Mouse (Mus musculus): ENCODE measurements around the gene Pdx1.

Pdx1 gene

DNA sequence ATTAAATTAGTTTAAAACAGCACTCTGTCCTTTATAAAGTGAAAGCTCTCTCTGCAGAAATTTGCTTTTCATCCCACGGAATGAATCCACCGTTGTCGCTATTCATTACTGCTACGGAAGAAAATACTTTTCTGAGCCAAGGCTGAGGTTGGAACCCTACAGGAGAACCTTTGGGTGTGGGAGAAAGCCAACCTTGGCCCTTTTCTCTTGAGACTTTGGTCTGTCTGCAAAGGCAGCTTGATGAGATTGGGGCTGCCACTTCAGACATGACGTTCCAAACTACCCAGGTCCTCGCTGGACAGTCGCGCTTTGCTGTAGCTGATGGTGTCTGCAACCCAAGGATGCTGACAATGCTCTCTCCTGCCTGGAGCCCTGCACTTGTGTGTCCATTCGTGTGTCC is 38.7 kb downstream of the Pdx1 start:
- DNase-seq (ENCODE audit: low read depth, low spot score) = no peak

DNA sequence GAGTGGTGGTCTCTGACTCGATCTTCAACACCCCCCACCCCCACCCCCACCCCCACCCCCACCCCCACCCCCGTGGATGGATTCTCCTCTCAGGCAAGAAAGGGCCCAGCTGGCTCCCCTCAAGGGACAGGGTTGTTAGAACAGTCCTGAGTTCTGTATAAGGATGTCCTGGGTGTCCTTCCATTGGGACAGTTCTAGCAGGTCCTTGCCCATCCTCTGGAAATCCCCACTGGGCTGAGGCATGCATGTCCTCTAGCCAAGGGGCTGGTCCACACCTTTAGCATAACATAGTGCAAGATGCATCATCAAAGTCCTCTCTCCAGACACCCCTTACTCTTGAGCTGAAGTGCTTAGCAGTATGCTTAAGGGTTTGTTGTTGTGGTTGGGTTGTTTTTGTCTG is 40.0 kb downstream of the Pdx1 start:
- DNase-seq (ENCODE audit: low read depth, low spot score) = no peak

DNA sequence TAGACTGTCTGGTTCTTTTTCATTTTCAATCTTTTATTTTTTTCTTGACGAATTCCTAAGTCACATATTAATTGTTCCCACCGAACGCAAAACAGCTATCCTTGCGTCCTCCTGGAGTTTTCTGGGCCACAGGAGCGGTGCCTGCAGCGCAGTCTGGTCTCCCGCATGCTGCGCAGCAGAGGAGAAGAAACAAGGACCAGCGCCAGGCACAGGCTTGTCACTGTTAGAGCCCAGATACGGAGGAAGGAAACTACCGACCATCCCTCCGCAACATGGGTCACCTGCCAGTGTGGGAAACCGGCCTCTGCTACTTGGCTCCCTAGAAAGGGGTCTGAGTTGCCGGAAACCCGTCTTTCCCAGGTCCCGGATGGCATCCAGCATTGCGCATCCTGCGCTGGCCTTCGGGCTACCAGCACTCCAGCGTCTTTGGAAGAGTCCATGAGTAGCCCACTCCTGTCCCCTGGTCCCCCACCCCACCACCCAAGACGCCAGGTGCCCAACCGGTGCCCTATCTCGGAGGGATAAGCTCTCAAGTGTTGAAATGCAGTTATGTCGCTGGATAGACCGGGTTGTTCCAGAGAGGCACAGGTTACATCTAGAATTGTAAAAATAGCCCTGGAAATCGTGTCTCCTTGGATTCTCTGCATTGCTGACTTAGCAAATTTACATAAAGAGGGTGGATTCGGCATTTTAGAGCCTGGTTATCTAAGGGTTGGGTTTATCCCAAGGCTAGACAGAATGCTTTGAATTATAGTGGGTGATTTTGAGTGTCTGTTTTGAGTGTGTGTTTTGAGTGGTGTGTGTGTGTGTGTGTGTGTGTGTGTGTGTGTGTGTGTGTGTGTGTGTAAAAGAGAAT is 43.3 kb downstream of the Pdx1 start:
- no peak for DNase-seq (ENCODE audit: low read depth, low spot score)

DNA sequence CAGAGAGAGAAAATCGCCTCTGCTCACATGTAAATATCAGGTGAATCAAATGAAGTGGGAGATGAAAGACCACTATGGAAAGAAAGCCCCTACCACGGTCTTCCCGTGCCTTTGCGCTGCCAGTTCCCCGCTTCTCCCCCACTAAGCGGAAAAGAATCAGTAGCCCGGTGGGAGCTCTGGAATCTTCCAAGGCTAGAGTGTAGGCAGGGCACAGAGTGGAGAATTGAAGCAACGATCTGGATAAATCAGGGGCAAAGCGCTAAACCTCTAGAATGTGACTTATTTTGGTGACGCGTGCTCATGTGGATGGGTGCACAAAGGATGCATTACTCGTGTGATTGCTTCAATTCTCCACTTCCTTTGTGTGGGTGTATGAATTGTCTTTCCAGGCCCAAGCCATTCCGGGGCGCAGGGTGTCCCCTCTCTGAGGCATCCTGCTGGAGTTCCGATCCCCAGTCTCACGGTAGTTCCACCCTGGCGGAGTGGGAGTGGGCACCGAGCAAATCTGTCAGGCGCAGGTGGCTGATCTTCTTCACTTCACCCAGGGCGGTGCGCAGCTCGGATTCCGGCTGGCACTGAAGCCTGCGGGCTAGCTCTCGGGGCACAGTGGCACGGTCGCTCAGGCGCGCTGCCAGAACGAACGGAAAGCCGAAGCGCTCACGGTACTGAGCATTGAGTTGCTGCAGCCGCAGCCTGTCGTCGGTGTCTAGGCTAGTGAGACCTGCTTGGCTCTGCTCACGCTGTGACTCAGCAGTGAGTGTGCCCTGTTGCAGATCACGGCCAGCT is 45.1 kb downstream of the Pdx1 start:
- no peak for DNase-seq (ENCODE audit: low read depth, low spot score)

DNA sequence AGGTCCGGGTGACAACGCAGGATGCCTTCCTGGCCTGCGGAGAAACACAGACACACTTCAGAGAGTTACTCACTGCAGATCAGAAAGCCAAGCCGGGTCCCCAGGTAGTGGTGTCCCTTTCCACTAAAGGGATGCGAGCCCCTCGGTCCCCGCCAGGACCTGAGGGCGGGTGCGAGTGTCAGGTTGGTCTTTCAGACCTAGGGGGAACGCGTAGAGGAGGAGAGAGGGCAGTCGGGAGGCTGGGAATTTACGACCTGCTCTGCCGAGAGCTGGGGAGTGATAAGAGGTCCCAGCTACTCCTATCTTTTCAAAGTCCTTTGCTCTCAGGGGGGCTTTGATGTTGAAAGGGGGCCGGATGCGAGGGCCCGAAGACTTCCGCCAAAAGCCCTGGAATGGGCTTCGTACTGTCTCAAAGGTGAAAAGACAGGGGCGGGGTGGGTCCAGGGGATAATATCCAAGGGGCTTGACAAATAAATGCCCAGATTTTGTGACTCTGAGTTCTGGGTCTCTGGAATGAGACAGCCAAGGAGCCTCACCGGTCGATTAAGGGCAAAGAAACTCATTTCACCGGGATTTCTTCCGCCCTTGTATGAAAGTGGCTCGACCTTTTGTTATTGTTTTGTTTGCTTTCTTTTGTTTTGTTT is 45.8 kb downstream of the Pdx1 start:
- no peak for DNase-seq (ENCODE audit: low read depth, low spot score)

DNA sequence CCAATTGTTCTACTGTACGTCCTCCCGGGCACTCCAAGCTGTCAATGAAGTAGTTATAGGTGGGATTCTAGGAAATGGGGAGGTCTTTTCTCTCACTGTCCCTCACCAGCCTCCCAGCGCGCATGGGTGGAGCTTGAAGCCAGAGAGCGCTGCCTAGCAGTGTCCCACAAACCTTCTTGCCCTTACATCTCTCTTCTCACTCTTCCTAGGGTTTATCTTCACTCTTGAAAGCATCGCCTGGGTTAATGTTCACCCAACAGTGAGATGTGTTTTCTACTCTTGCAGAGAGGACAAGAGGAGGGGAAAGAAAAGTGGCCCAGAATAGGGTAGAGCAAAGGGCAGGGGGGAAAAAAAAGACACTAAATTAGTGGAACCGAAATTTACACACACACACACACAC is 47.6 kb downstream of the Pdx1 start:
- no peak for DNase-seq (ENCODE audit: low read depth, low spot score)

DNA sequence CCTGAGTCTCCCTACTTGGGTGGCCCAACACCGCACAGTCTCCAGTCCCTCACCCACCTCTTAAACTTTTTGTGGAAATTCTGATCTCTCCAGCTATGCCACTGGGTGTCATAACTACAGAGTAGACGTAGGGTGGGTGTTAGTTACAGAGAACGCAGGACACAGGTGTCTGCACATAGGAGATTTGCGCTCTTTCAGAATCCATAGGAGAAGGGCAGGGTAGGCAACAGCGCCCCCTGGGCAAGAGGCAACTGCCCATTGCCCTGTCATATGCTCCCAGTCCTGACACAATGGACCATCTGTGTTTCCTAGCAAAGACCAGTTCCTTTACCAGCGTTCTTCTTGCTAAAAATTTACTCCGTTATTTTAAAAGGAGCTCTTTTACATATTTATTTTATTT is 48.2 kb downstream of the Pdx1 start:
- no peak for DNase-seq (ENCODE audit: low read depth, low spot score)

DNA sequence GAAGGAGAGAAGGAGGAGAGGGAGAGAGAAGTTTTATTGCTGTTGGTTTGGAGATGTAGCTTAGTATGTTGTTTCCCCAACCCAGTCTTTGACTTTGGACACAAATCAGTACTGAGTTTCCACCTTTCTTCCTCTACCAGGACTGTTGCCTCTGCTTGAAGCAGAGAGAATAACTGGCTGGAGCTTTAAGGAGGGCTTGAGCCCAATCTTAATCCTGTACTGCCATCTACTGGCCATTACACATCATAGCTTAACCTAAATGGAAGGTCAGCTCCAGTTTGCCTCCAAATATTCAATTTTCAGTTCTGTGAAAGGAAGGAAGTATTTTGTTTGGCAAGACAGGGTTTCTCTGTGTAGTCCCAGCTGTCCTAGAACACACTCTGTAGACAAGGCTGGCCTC is 49.9 kb downstream of the Pdx1 start:
- DNase-seq (ENCODE audit: low read depth, low spot score) = peak; percentile 81

DNA sequence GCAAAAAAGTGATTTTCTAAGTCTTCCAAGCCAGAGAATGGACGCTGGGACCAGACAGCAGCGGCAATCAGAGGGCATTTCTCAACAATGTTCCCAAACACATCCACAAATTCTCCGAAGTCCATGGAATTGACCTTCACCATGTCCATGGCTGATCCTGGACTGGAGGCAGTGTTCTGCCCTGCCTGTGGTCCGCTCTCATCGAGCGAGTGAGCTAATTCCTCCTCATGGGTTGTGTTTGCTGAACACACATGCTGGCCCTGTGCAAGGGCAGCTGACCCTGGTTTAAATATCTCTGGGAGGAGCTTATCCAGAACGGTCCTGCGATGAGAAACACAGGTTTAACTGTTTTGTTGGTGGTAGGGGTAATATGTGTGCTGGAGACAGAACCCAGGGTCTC is 52.4 kb downstream of the Pdx1 start, which contains the start of gene Urad:
TSS of gene Urad (minus strand) at position 258 of the 400 bp plus-strand sequence.
- no peak for DNase-seq (ENCODE audit: low read depth, low spot score)

DNA sequence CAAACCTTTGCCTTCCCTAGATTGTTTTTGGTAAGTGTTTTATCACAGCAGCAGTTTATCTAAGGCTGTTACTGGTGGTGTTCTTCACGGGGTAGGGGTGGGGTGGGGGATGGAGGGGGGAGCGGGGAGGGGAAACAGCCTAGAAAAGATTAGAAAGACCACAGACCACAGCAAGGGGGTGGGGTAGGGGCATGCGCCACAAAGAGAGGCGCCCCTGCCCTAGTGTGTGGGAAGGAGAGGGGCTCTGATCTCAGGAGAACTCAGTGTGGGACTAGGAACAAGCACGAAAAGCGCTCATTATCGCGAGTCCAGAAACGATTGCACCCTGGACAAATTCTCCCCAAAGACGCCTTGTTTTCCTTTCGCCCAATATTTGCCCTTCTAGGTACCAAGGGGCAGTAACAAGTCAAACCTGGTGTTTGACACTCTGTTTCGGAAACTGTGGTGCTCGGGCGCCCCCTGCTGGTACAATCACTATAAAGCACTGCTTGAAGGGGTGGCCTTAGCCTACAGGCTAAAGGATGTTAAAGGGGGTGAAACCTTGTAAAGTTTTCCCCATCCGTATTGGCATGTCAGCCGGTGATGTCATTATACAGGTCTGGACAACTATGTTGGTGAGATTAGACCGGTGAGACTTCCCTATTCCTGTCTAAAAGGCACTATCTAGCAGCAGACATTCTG is 53.6 kb downstream of the Pdx1 start:
- DNase-seq (ENCODE audit: low read depth, low spot score) = peak; percentile 71
